Mouse (Mus musculus): ENCODE measurements around the gene Mapk7. TPM values are rescaled to one million over a fixed set of nuclear protein-coding genes. Genes with fewer than 3 reads are reported as not detected.
A peak's percentile ranks its signal among the peaks of the same experiment; 100 is the strongest.

The Mapk7 gene
- polyA plus RNA-seq, 1 experiment from 2014 or later = 23.0 TPM

DNA sequence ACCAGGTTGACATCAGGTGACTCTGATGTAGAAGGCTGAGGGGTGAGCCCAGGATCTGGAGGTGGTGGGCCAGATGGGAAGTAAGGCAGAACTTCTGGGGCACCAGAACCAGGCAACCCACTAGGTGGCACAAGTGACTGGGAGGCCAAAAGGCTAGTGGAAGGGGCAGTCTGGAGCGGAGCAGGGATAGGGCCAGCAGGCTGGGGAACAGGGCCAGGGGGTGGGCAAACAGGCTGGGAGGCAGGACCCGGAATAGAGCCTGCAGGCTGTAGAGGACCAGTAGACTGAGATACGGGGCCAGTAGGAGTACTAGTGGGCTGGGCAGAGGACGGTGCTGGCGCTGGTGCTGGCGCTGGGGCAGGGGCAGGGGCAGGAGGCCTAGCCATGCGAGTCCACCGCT is 4.3 kb downstream of the Mapk7 start:
- H3K27me3 ChIP-seq = no peaks in the 10 kb centered on the region
- peaks cover 40% of the 10 kb centered on the region for H3K4me1 ChIP-seq (replicated peaks)
- peaks cover 47% of the 10 kb centered on the region for H3K36me3 ChIP-seq
- H3K27ac ChIP-seq = no peak overlapping the region
- H3K4me3 ChIP-seq = no peak overlapping the region
- WGBS = 94% methylated on average over 8 of the region's 8 CpGs
- no peak overlapping the region for H3K4me2 ChIP-seq
- ATAC-seq (replicated peaks; ENCODE audit: insufficient number of reproducible peaks, insufficient read depth, low FRiP score, low read depth) = no peak
- no peaks in the 10 kb centered on the region for H3K9me3 ChIP-seq (replicated peaks)
- H3K9ac ChIP-seq = no peak overlapping the region

DNA sequence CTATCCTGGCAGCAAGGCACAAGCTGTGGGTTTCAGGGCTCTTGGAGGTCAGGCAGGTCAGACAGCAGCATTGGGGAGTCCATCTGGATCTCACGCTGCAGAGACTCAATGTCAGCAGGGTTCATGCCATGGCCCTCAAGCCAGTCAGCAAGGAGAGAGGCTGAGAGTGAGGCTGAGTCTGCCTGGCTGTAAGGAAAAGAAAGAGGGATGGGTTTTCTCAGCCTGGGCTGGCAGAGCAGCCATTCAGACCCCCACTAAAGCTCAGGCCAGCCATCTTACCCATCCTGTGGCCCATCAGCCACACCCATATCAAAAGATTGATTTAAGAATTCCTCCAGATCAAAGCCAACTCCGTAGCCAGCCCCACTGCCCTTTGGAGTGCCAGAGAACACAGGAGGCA is 5.1 kb downstream of the Mapk7 start:
- no peaks in the 10 kb centered on the region for H3K27me3 ChIP-seq
- no peaks in the 10 kb centered on the region for H3K9me3 ChIP-seq (replicated peaks)
- H3K4me2 ChIP-seq = no peak overlapping the region
- H3K9ac ChIP-seq = no peak overlapping the region
- ATAC-seq (replicated peaks; ENCODE audit: insufficient number of reproducible peaks, insufficient read depth, low FRiP score, low read depth) = no peak
- H3K27ac ChIP-seq = no peak overlapping the region
- WGBS = 89% methylated on average over 2 of the region's 2 CpGs
- H3K36me3 ChIP-seq = peaks cover 47% of the 10 kb centered on the region
- peaks cover 44% of the 10 kb centered on the region for H3K4me1 ChIP-seq (replicated peaks)
- H3K4me3 ChIP-seq = no peak overlapping the region

DNA sequence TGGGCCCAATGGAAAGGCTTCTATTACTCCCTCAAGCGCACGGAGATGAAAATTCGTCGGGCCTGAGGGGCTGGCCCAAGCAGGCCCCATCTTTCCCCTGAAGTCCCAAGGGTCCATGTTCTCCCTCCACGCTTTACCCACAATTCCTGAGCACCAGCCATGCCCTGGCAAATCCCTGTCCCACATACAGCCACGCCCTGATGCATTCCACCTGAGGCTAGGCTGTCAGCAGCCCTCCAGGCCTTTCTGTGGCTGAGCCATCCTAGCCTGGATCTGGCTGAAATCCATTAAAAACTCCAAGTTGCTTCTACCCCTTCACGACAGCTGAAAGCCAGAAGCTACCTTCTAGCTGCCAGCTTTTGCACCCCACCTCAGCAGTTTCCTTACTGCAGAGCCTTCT is 6.3 kb downstream of the Mapk7 start:
- ATAC-seq (replicated peaks; ENCODE audit: insufficient number of reproducible peaks, insufficient read depth, low FRiP score, low read depth) = no peak
- Histone ChIP-seq H3K27me3 (no peaks in the 10 kb centered on the region), H3K27ac (peak overlapping the region; percentile 54), H3K4me3 (no peak overlapping the region), H3K9me3 (replicated peaks) (no peaks in the 10 kb centered on the region), H3K36me3 (peaks cover 47% of the 10 kb centered on the region), H3K4me2 (peak overlapping the region; percentile 51; the same call in 1 of the 2 replicates), H3K4me1 (replicated peaks) (peaks cover 39% of the 10 kb centered on the region), H3K9ac (no peak overlapping the region)
- 84% methylated on average over 7 of the region's 7 CpGs for WGBS

- 0 out of 2 replicates have a peak, but pooled peaks have one; percentile 29 for ATAC-seq (replicated peaks; ENCODE audit: insufficient number of reproducible peaks, insufficient read depth, low FRiP score, low read depth)
- H3K4me3 ChIP-seq = peak overlapping the region; percentile 41; the same call in 1 of the 2 replicates
Observed at GRCm38 (mm10) chr11:61487401-61487800, 6.8 kb downstream of the Mapk7 start.

DNA sequence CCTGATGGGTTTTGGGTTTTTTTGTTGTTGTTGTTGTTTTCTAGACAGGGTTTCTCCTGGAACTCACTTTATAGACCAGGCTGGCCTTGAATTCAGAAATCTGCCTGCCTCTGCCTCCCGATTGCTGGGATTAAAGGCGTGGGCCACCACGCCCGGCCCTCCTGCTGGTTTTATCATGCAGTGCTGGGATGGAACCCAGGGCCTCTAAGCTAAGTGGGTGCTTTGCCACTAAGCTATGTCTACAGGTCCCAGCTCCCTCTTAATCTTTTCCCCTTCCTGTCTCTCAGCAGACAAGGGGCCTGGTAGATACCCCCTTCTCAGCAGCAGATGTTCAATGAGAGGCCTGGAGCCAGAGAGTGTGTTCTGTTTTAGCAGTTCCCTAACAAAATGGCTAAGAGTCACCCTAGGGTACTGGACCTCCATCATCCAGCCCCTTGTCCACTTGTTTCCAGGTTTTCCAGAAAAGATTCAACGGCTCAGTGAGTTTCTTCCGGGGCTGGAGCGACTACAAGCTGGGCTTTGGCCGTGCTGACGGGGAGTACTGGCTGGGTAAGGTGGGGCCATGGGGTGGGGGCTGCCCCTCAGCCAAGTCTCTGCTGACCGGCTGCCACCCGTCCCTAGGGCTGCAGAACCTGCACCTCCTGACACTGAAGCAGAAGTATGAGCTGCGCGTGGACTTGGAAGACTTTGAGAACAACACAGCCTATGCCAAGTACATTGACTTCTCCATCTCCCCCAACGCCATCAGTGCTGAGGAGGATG is 7.6 kb downstream of the Mapk7 start:
- no peak overlapping the region for H3K9ac ChIP-seq

More at GRCm38 (mm10) chr11:61487401-61487800, 6.8 kb downstream of the Mapk7 start:
- H3K9ac ChIP-seq = no peak overlapping the region
- H3K27ac ChIP-seq = peak overlapping the region; percentile 54
- H3K4me1 ChIP-seq (replicated peaks) = peaks cover 34% of the 10 kb centered on the region
- WGBS = 16% methylated on average over 2 of the region's 2 CpGs
- H3K36me3 ChIP-seq = peaks cover 43% of the 10 kb centered on the region
- H3K4me2 ChIP-seq = peak overlapping the region; percentile 51; the same call in 1 of the 2 replicates
- H3K27me3 ChIP-seq = no peaks in the 10 kb centered on the region
- no peaks in the 10 kb centered on the region for H3K9me3 ChIP-seq (replicated peaks)

DNA sequence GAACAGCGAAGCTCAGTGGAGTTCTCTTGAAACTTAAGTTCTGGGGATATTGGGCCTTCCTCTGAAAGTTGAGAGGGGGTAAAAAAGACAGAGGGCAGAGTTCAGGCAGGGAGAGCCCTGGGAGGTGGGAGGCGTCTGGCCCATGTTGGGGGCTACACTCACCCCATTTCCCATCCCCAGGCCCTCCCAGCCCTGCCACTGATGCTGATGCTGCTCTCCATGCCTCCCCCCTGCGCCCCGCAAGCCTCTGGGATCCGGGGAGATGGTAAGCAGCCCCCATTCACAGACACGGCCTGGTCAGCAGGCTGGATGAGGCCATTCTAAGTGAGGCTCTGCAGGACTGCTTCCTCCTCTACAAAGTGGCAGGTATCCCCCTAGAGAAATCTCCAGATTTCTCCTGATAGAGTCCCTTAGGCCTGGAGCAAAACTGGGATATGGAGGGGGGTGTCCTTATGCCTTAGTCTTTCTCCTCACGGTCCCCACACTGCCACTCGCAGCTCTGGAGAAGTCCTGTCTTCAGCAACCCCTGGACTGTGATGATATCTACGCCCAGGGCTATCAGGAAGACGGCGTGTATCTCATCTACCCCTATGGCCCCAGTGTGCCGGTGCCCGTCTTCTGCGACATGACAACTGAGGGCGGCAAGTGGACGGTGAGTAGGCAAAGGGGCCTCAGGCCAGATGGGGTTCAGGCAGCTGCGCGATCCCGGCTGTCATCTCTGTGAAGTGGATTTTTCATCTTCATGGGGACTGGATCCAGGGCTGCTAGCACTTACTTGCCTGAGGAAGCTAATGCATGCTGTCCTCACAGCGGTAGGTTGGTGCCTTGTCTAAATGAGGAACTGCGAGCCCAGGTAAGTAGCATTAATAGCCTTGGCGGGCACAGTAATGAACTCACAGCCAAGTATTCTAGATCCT is 8.4 kb downstream of the Mapk7 start:
- no peak for ATAC-seq (replicated peaks; ENCODE audit: insufficient number of reproducible peaks, insufficient read depth, low FRiP score, low read depth)
- WGBS = 52% methylated on average over 22 of the region's 22 CpGs

More for the DNA sequence above, 7.6 kb downstream of the Mapk7 start:
- Histone ChIP-seq H3K4me2 (peak overlapping the region; percentile 51), H3K36me3 (peaks cover 37% of the 10 kb centered on the region), H3K9me3 (replicated peaks) (no peaks in the 10 kb centered on the region), H3K27me3 (no peaks in the 10 kb centered on the region), H3K27ac (peak overlapping the region; percentile 83), H3K4me3 (peak overlapping the region; percentile 41), H3K4me1 (replicated peaks) (peaks cover 34% of the 10 kb centered on the region)
- ATAC-seq (replicated peaks; ENCODE audit: insufficient number of reproducible peaks, insufficient read depth, low FRiP score, low read depth) = no peak
- 83% methylated on average over 14 of the region's 14 CpGs for whole genome bisulfite sequencing

GRCm38 (mm10) chr11:61484613-61485540 is 9.3 kb downstream of the Mapk7 start, which contains the start of gene Mfap4:
TSS of gene Mfap4 (plus strand) at chr11:61485431.
- H3K27me3 ChIP-seq = no peaks in the 10 kb centered on the region
- ATAC-seq (replicated peaks; ENCODE audit: insufficient number of reproducible peaks, insufficient read depth, low FRiP score, low read depth) = peak; percentile 76

More for the DNA sequence above, 8.4 kb downstream of the Mapk7 start:
- Histone ChIP-seq H3K4me3 (peak overlapping the region; percentile 41), H3K9me3 (replicated peaks) (no peaks in the 10 kb centered on the region), H3K36me3 (peaks cover 28% of the 10 kb centered on the region), H3K9ac (peak overlapping the region; percentile 36; the same call in 1 of the 2 replicates), H3K4me2 (peak overlapping the region; percentile 51), H3K27me3 (no peaks in the 10 kb centered on the region), H3K4me1 (replicated peaks) (peaks cover 34% of the 10 kb centered on the region), H3K27ac (peak overlapping the region; percentile 83)

GRCm38 (mm10) chr11:61484256-61484612 is 10.0 kb downstream of the Mapk7 start:
- WGBS = 29% methylated on average over 10 of the region's 10 CpGs
- Histone ChIP-seq H3K9ac (no peak overlapping the region), H3K4me1 (replicated peaks) (peaks cover 34% of the 10 kb centered on the region), H3K4me3 (peak overlapping the region; percentile 3; the same call in 1 of the 2 replicates), H3K4me2 (peak overlapping the region; percentile 43), H3K27me3 (no peaks in the 10 kb centered on the region), H3K27ac (peak overlapping the region; percentile 83), H3K36me3 (peaks cover 13% of the 10 kb centered on the region), H3K9me3 (replicated peaks) (no peaks in the 10 kb centered on the region)
- ATAC-seq (replicated peaks; ENCODE audit: insufficient number of reproducible peaks, insufficient read depth, low FRiP score, low read depth) = no peak

More at GRCm38 (mm10) chr11:61484613-61485540, 9.3 kb downstream of the Mapk7 start, which contains the start of gene Mfap4:
- no peaks in the 10 kb centered on the region for H3K9me3 ChIP-seq (replicated peaks)
- H3K4me2 ChIP-seq = peak within 1 kb of the TSS; percentile 51
- peak within 1 kb of the TSS; percentile 83 for H3K27ac ChIP-seq
- H3K36me3 ChIP-seq = peaks cover 19% of the 10 kb centered on the region
- peaks cover 34% of the 10 kb centered on the region for H3K4me1 ChIP-seq (replicated peaks)
- WGBS = 26% methylated on average over 20 of the region's 20 CpGs
- H3K9ac ChIP-seq = peak within 1 kb of the TSS; percentile 36; the same call in 1 of the 2 replicates
- peak within 1 kb of the TSS; percentile 41 for H3K4me3 ChIP-seq

DNA sequence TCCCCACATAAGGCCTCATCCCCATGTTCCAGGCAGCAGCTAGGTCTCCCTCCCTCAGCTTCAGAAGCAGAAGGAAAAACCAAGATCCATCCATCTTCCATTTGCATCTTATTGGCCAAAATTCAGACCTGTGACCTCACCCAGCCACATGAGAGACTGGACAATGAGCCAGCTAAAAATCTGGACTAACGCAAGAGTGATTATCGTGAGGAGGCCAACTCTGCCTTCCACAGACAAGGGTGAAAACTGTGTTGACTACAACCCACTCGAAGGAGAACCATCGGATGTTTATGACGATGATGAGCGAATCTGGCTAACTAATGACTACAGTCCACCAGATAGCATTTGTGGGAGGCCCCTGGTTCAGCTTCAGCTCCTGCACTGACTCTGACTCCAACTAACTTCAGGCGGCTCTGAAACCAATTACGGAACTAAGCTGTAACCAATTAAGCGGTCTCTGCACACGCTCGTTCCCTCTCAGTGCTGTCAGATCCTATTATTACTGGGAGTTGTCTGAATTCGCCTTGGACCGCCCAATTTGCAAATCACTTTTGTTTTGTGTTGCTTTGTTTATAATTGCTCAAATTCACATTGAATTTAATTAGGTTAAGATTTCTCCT is 10.9 kb downstream of the Mapk7 start:
- H3K27ac ChIP-seq = 0 out of 2 replicates have a peak overlapping the region, but pooled peaks have one; percentile 14
- H3K9me3 ChIP-seq (replicated peaks) = no peaks in the 10 kb centered on the region
- peaks cover 34% of the 10 kb centered on the region for H3K4me1 ChIP-seq (replicated peaks)
- no peak for ATAC-seq (replicated peaks; ENCODE audit: insufficient number of reproducible peaks, insufficient read depth, low FRiP score, low read depth)
- no peaks in the 10 kb centered on the region for H3K27me3 ChIP-seq
- H3K36me3 ChIP-seq = peaks cover 4% of the 10 kb centered on the region
- H3K9ac ChIP-seq = no peak overlapping the region
- whole genome bisulfite sequencing = 88% methylated on average over 13 of the region's 13 CpGs
- H3K4me3 ChIP-seq = no peak overlapping the region
- no peak overlapping the region for H3K4me2 ChIP-seq

Measured in heart, embryonic 15.5 days (tissue).